Mouse (Mus musculus): ENCODE measurements at regions not wholly inside any gene's neighbourhood (a gene's known extent, or its start where the extent isn't known, plus 50 kb on each side); places are given as distances from the start of the nearest gene placed in this dataset.
A peak's percentile ranks its signal among the peaks of the same experiment; 100 is the strongest.
"Not testable (repeated sequence)": the region's sequence is repeated elsewhere in the genome, so short reads cannot be mapped to it uniquely, and the experiment has no call there.

GRCm38 (mm10) chr12:106327351-106327750 lies 317.3 kb downstream of the Vrk1 start:
- H3K4me2 ChIP-seq (ENCODE audit: low read length): no peak overlapping the region
- ATAC-seq: no peak
- H3K9ac ChIP-seq (ENCODE audit: low read depth, low read length): no peak overlapping the region
- H3K27me3 ChIP-seq (ENCODE audit: control insufficient read depth, insufficient read depth, low read depth, low read length): no peaks in the 10 kb centered on the region
- H3K4me1 ChIP-seq (ENCODE audit: control insufficient read depth, insufficient read depth, low read length): no peaks in the 10 kb centered on the region
- H3K27ac ChIP-seq (ENCODE audit: low read length): no peak overlapping the region
- H3K36me3 ChIP-seq (ENCODE audit: control insufficient read depth, insufficient read depth, low read length): no peaks in the 10 kb centered on the region
- no peaks in the 10 kb centered on the region for H3K9me3 ChIP-seq (replicated peaks; ENCODE audit: control insufficient read depth, low read length, poor library complexity, severe bottlenecking)
- WGBS: 83% methylated on average over 5 of the region's 5 CpGs
- no peak overlapping the region for H3K4me3 ChIP-seq (ENCODE audit: low read depth, low read length)

- WGBS: 66% methylated on average over 9 of the region's 9 CpGs
- no peak for ATAC-seq
- no peak overlapping the region for H3K27ac ChIP-seq (ENCODE audit: low read length)
These were observed 347.8 kb downstream of the Vrk1 start for GRCm38 (mm10) chr12:106357867-106358266.

GRCm38 (mm10) chr12:106361646-106362045 lies 351.6 kb downstream of the Vrk1 start:
- not testable (repeated sequence) for ATAC-seq; H3K27ac ChIP-seq (ENCODE audit: low read length); H3K4me3 ChIP-seq (ENCODE audit: low read depth, low read length); H3K27me3 ChIP-seq (ENCODE audit: control insufficient read depth, insufficient read depth, low read depth, low read length); H3K4me2 ChIP-seq (ENCODE audit: low read length); H3K36me3 ChIP-seq (ENCODE audit: control insufficient read depth, insufficient read depth, low read length); H3K9me3 ChIP-seq (replicated peaks; ENCODE audit: control insufficient read depth, low read length, poor library complexity, severe bottlenecking); H3K9ac ChIP-seq (ENCODE audit: low read depth, low read length); H3K4me1 ChIP-seq (ENCODE audit: control insufficient read depth, insufficient read depth, low read length)
- 89% methylated on average over 7 of the region's 7 CpGs for WGBS

More at GRCm38 (mm10) chr12:106357867-106358266, 347.8 kb downstream of the Vrk1 start:
- H3K4me3 ChIP-seq (ENCODE audit: low read depth, low read length): no peak overlapping the region
- no peak overlapping the region for H3K9ac ChIP-seq (ENCODE audit: low read depth, low read length)
- no peaks in the 10 kb centered on the region for H3K9me3 ChIP-seq (replicated peaks; ENCODE audit: control insufficient read depth, low read length, poor library complexity, severe bottlenecking)
- H3K27me3 ChIP-seq (ENCODE audit: control insufficient read depth, insufficient read depth, low read depth, low read length): no peaks in the 10 kb centered on the region
- H3K36me3 ChIP-seq (ENCODE audit: control insufficient read depth, insufficient read depth, low read length): no peaks in the 10 kb centered on the region
- H3K4me1 ChIP-seq (ENCODE audit: control insufficient read depth, insufficient read depth, low read length): no peaks in the 10 kb centered on the region
- H3K4me2 ChIP-seq (ENCODE audit: low read length): no peak overlapping the region

- 46% methylated on average over 12 of the region's 12 CpGs for WGBS
- Histone ChIP-seq H3K9ac (ENCODE audit: low read depth, low read length) (no peak overlapping the region), H3K27ac (ENCODE audit: low read length) (0 out of 2 replicates have a peak overlapping the region, but pooled peaks have one; percentile 15), H3K27me3 (ENCODE audit: control insufficient read depth, insufficient read depth, low read depth, low read length) (no peaks in the 10 kb centered on the region), H3K9me3 (replicated peaks; ENCODE audit: control insufficient read depth, low read length, poor library complexity, severe bottlenecking) (no peaks in the 10 kb centered on the region), H3K4me1 (ENCODE audit: control insufficient read depth, insufficient read depth, low read length) (peaks cover 18% of the 10 kb centered on the region), H3K4me3 (ENCODE audit: low read depth, low read length) (no peak overlapping the region), H3K4me2 (ENCODE audit: low read length) (no peak overlapping the region), H3K36me3 (ENCODE audit: control insufficient read depth, insufficient read depth, low read length) (no peaks in the 10 kb centered on the region)
- ATAC-seq: no peak
These were observed 364.9 kb downstream of the Vrk1 start for GRCm38 (mm10) chr12:106374840-106375375.

GRCm38 (mm10) chr12:106375886-106376285 lies 365.9 kb downstream of the Vrk1 start:
- H3K9me3 ChIP-seq (replicated peaks; ENCODE audit: control insufficient read depth, low read length, poor library complexity, severe bottlenecking): no peaks in the 10 kb centered on the region
- no peak overlapping the region for H3K27ac ChIP-seq (ENCODE audit: low read length)
- H3K36me3 ChIP-seq (ENCODE audit: control insufficient read depth, insufficient read depth, low read length): no peaks in the 10 kb centered on the region
- H3K9ac ChIP-seq (ENCODE audit: low read depth, low read length): no peak overlapping the region
- 88% methylated on average over 13 of the region's 13 CpGs for WGBS
- no peak overlapping the region for H3K4me2 ChIP-seq (ENCODE audit: low read length)
- H3K27me3 ChIP-seq (ENCODE audit: control insufficient read depth, insufficient read depth, low read depth, low read length): no peaks in the 10 kb centered on the region
- no peak for ATAC-seq
- no peak overlapping the region for H3K4me3 ChIP-seq (ENCODE audit: low read depth, low read length)
- H3K4me1 ChIP-seq (ENCODE audit: control insufficient read depth, insufficient read depth, low read length): peaks cover 18% of the 10 kb centered on the region

GRCm38 (mm10) chr12:106376783-106377182 lies 366.8 kb downstream of the Vrk1 start:
- Histone ChIP-seq H3K27me3 (ENCODE audit: control insufficient read depth, insufficient read depth, low read depth, low read length) (no peaks in the 10 kb centered on the region), H3K9me3 (replicated peaks; ENCODE audit: control insufficient read depth, low read length, poor library complexity, severe bottlenecking) (no peaks in the 10 kb centered on the region), H3K4me1 (ENCODE audit: control insufficient read depth, insufficient read depth, low read length) (peaks cover 21% of the 10 kb centered on the region), H3K4me3 (ENCODE audit: low read depth, low read length) (no peak overlapping the region), H3K9ac (ENCODE audit: low read depth, low read length) (no peak overlapping the region), H3K4me2 (ENCODE audit: low read length) (no peak overlapping the region), H3K36me3 (ENCODE audit: control insufficient read depth, insufficient read depth, low read length) (no peaks in the 10 kb centered on the region), H3K27ac (ENCODE audit: low read length) (no peak overlapping the region)
- 42% methylated on average over 12 of the region's 12 CpGs for WGBS
- ATAC-seq: no peak

GRCm38 (mm10) chr12:106377281-106377680 lies 367.3 kb downstream of the Vrk1 start:
- WGBS: 82% methylated on average over 1 of the region's 1 CpGs
- no peak overlapping the region for H3K4me2 ChIP-seq (ENCODE audit: low read length)
- no peak overlapping the region for H3K4me3 ChIP-seq (ENCODE audit: low read depth, low read length)
- no peaks in the 10 kb centered on the region for H3K36me3 ChIP-seq (ENCODE audit: control insufficient read depth, insufficient read depth, low read length)
- H3K9me3 ChIP-seq (replicated peaks; ENCODE audit: control insufficient read depth, low read length, poor library complexity, severe bottlenecking): no peaks in the 10 kb centered on the region
- peaks cover 24% of the 10 kb centered on the region for H3K4me1 ChIP-seq (ENCODE audit: control insufficient read depth, insufficient read depth, low read length)
- no peaks in the 10 kb centered on the region for H3K27me3 ChIP-seq (ENCODE audit: control insufficient read depth, insufficient read depth, low read depth, low read length)
- no peak overlapping the region for H3K27ac ChIP-seq (ENCODE audit: low read length)
- no peak overlapping the region for H3K9ac ChIP-seq (ENCODE audit: low read depth, low read length)
- ATAC-seq: no peak

- Histone ChIP-seq H3K36me3 (ENCODE audit: control insufficient read depth, insufficient read depth, low read length) (no peaks in the 10 kb centered on the region), H3K27me3 (ENCODE audit: control insufficient read depth, insufficient read depth, low read depth, low read length) (no peaks in the 10 kb centered on the region), H3K4me2 (ENCODE audit: low read length) (no peak overlapping the region), H3K9me3 (replicated peaks; ENCODE audit: control insufficient read depth, low read length, poor library complexity, severe bottlenecking) (no peaks in the 10 kb centered on the region), H3K9ac (ENCODE audit: low read depth, low read length) (no peak overlapping the region), H3K27ac (ENCODE audit: low read length) (no peak overlapping the region), H3K4me1 (ENCODE audit: control insufficient read depth, insufficient read depth, low read length) (peaks cover 24% of the 10 kb centered on the region), H3K4me3 (ENCODE audit: low read depth, low read length) (no peak overlapping the region)
- WGBS: 54% methylated on average over 5 of the region's 5 CpGs
- no peak for ATAC-seq
These were observed 367.7 kb downstream of the Vrk1 start for GRCm38 (mm10) chr12:106377761-106378160.

GRCm38 (mm10) chr12:106378303-106379075 lies 368.5 kb downstream of the Vrk1 start:
- no peak for ATAC-seq
- peaks cover 24% of the 10 kb centered on the region for H3K4me1 ChIP-seq (ENCODE audit: control insufficient read depth, insufficient read depth, low read length)
- H3K27me3 ChIP-seq (ENCODE audit: control insufficient read depth, insufficient read depth, low read depth, low read length): no peaks in the 10 kb centered on the region
- peak overlapping the region; percentile 46; the same call in 1 of the 2 replicates for H3K9ac ChIP-seq (ENCODE audit: low read depth, low read length)
- H3K4me3 ChIP-seq (ENCODE audit: low read depth, low read length): no peak overlapping the region; the same call in 1 of the 2 replicates
- peak overlapping the region; percentile 55 for H3K4me2 ChIP-seq (ENCODE audit: low read length)
- 8% methylated on average over 19 of the region's 19 CpGs for WGBS
- no peaks in the 10 kb centered on the region for H3K36me3 ChIP-seq (ENCODE audit: control insufficient read depth, insufficient read depth, low read length)
- H3K9me3 ChIP-seq (replicated peaks; ENCODE audit: control insufficient read depth, low read length, poor library complexity, severe bottlenecking): no peaks in the 10 kb centered on the region
- H3K27ac ChIP-seq (ENCODE audit: low read length): no peak overlapping the region

Data from midbrain, embryonic 16.5 days (tissue).